Mouse (Mus musculus) cortical plate, adult 2 months (tissue): ENCODE measurements around the gene Sit1.

ENCODE experiments used
- CTCF ChIP-seq: fragments of 200-500 bp; IDR thresholded peaks from 2 replicates; pipeline ENCODE4 v1.5.1; 2011; ENCODE audit warnings: mild to moderate bottlenecking, control low read depth, low read length; ENCODE audit not compliant: insufficient read depth; ENCODE audit errors: extremely low read depth
- POLR2A ChIP-seq: fragments of 200-500 bp; IDR thresholded peaks from 2 replicates; pipeline ENCODE4 v1.6.1; 2011; ENCODE audit warnings: mild to moderate bottlenecking, low read length, control low read depth; ENCODE audit not compliant: insufficient read depth; ENCODE audit errors: extremely low read depth

DNA sequence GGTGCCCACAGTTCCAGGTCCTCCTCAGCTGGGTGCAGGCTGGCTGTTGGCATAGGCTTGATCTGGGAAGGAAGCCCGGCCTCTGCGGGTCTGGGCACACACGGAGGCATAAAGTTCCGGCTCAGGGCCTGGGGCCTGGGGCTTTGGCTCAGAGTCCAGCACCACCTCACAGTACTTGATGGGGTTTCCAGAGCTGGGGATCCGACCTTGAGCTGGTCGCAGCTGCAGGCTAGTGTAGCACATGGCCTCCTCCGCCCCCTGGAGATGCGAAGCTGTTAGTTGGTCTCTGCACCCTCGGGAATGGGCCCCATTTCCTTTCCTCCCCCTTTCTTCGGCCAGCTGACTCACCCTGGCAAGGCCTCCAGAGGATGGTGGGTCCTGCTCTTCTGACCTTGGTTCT, 943 bp downstream of the Sit1 start:
- TF ChIP-seq POLR2A (no peak), CTCF (no peak)
